Mouse (Mus musculus) midbrain, embryonic 15.5 days (tissue): ENCODE results near the gene Selenon. TPM values are rescaled to one million over a fixed set of nuclear protein-coding genes. Genes with fewer than 3 reads are reported as not detected.

Experiments used
- ATAC-seq: fragments of 200-750 bp; cut with Nextera tagmentation; replicated peaks from 2 replicates; pipeline ENCODE4 v1.8.0; 2017; ENCODE audit warnings: moderate TSS enrichment
- H3K27ac ChIP-seq: fragments of 300-500 bp; sonication (generic); 2 replicates; pipeline ENCODE4 v1.5.1; 2015; ENCODE audit warnings: mild to moderate bottlenecking, inconsistent platforms
- H3K27me3 ChIP-seq: fragments of 300-500 bp; sonication (generic); replicated peaks from 2 replicates; pipeline ENCODE4 v1.6.1; 2015; ENCODE audit warnings: inconsistent platforms
- H3K36me3 ChIP-seq: fragments of 300-500 bp; sonication (generic); replicated peaks from 2 replicates; pipeline ENCODE4 v1.6.1; 2015; ENCODE audit warnings: inconsistent platforms
- H3K4me1 ChIP-seq: fragments of 300-500 bp; sonication (generic); 2 replicates; pipeline ENCODE4 v1.6.1; 2015; ENCODE audit warnings: inconsistent platforms
- H3K4me2 ChIP-seq: fragments of 300-500 bp; sonication (generic); 2 replicates; pipeline ENCODE4 v1.6.1; 2015; ENCODE audit warnings: inconsistent platforms, mild to moderate bottlenecking, moderate library complexity
- H3K4me3 ChIP-seq: fragments of 300-500 bp; sonication (generic); 2 replicates; pipeline ENCODE4 v1.5.1; 2015; ENCODE audit warnings: mild to moderate bottlenecking, inconsistent platforms
- H3K9ac ChIP-seq: fragments of 300-500 bp; sonication (generic); 2 replicates; pipeline ENCODE4 v1.6.1; 2015; ENCODE audit warnings: mild to moderate bottlenecking, inconsistent platforms
- H3K9me3 ChIP-seq: fragments of 300-500 bp; sonication (generic); 2 replicates; pipeline ENCODE4 v1.6.1; 2016; ENCODE audit warnings: inconsistent platforms
- WGBS: fragments of 180-500 bp; shearing (Covaris S2); methylation state at CpG from one replicate; pipeline ENCODE4 v1.1.7; 2015; ENCODE audit warnings: mixed read lengths; 5-methylcytosine and 5-hydroxymethylcytosine counted together
- polyA plus RNA-seq: library from polyadenylated mRNA; unstranded; fragments of >200 nt; fragmentation: Nextera tagmentation; extraction: Ambion mirVana; gene quantifications from 2 replicates; pipeline ENCODE4 v1.2.1, GENCODE M21; 2015

Gene Selenon
- polyA plus RNA-seq, 1 experiment from 2014 or later, result 28.3 TPM

- no peak for ATAC-seq
- Histone ChIP-seq H3K27me3 (no peaks in the 10 kb centered on the region), H3K4me1 (peaks cover 11% of the 10 kb centered on the region; the same call in 1 of the 2 replicates), H3K36me3 (no peaks in the 10 kb centered on the region), H3K9ac (no peak overlapping the region), H3K4me3 (no peak overlapping the region), H3K4me2 (no peak overlapping the region), H3K27ac (peak overlapping the region; percentile 17; the same call in 1 of the 2 replicates), H3K9me3 (no peaks in the 10 kb centered on the region)
- 76% methylated on average over 24 of the region's 24 CpGs for WGBS
Observed at GRCm38 (mm10) chr4:134572449-134573300, 20.7 kb upstream of the Selenon start.

- WGBS, result 67% methylated on average over 14 of the region's 14 CpGs
- Histone ChIP-seq H3K36me3 (no peaks in the 10 kb centered on the region), H3K9ac (no peak overlapping the region), H3K4me1 (peaks cover 10% of the 10 kb centered on the region; the same call in 1 of the 2 replicates), H3K27me3 (no peaks in the 10 kb centered on the region), H3K4me3 (no peak overlapping the region), H3K27ac (0 out of 2 replicates have a peak overlapping the region, but pooled peaks have one; percentile 3), H3K4me2 (no peak overlapping the region), H3K9me3 (no peaks in the 10 kb centered on the region)
- no peak for ATAC-seq
Observed at GRCm38 (mm10) chr4:134570704-134571451, 18.9 kb upstream of the Selenon start.

GRCm38 (mm10) chr4:134569831-134570230 lies 17.9 kb upstream of the Selenon start:
- Histone ChIP-seq H3K27ac (no peak overlapping the region), H3K36me3 (no peaks in the 10 kb centered on the region), H3K9me3 (no peaks in the 10 kb centered on the region), H3K27me3 (no peaks in the 10 kb centered on the region), H3K9ac (no peak overlapping the region), H3K4me2 (no peak overlapping the region), H3K4me1 (peaks cover 5% of the 10 kb centered on the region; the same call in 1 of the 2 replicates), H3K4me3 (no peak overlapping the region)
- ATAC-seq, result no peak
- 85% methylated on average over 8 of the region's 8 CpGs for WGBS

- H3K4me2 ChIP-seq, result no peak overlapping the region
- H3K9me3 ChIP-seq, result no peaks in the 10 kb centered on the region
- no peak overlapping the region for H3K9ac ChIP-seq
- H3K27me3 ChIP-seq, result no peaks in the 10 kb centered on the region
- no peak for ATAC-seq
- peaks cover 5% of the 10 kb centered on the region; the same call in 1 of the 2 replicates for H3K4me1 ChIP-seq
- H3K36me3 ChIP-seq, result no peaks in the 10 kb centered on the region
- 75% methylated on average over 6 of the region's 6 CpGs for WGBS
- no peak overlapping the region for H3K27ac ChIP-seq
- H3K4me3 ChIP-seq, result no peak overlapping the region
Observed at GRCm38 (mm10) chr4:134569205-134569604, 17.2 kb upstream of the Selenon start.

GRCm38 (mm10) chr4:134567377-134568226 lies 15.6 kb upstream of the Selenon start:
- Histone ChIP-seq H3K27me3 (no peaks in the 10 kb centered on the region), H3K9ac (no peak overlapping the region), H3K4me2 (no peak overlapping the region), H3K4me3 (no peak overlapping the region), H3K27ac (peak overlapping the region; percentile 49), H3K4me1 (peaks cover 5% of the 10 kb centered on the region; the same call in 1 of the 2 replicates), H3K36me3 (no peaks in the 10 kb centered on the region), H3K9me3 (no peaks in the 10 kb centered on the region)
- 21% methylated on average over 19 of the region's 19 CpGs for WGBS
- ATAC-seq, result peak; percentile 73

- H3K27me3 ChIP-seq, result no peaks in the 10 kb centered on the region
- no peaks in the 10 kb centered on the region for H3K9me3 ChIP-seq
- ATAC-seq, result no peak
- no peak overlapping the region for H3K27ac ChIP-seq
- WGBS, result 83% methylated on average over 6 of the region's 6 CpGs
- H3K4me3 ChIP-seq, result no peak overlapping the region
- H3K4me1 ChIP-seq, result no peaks in the 10 kb centered on the region; the same call in 1 of the 2 replicates
- H3K4me2 ChIP-seq, result no peak overlapping the region
- H3K9ac ChIP-seq, result no peak overlapping the region
- H3K36me3 ChIP-seq, result no peaks in the 10 kb centered on the region
Observed at GRCm38 (mm10) chr4:134564093-134564492, 12.1 kb upstream of the Selenon start.

GRCm38 (mm10) chr4:134563624-134564023 lies 11.7 kb upstream of the Selenon start:
- no peak for ATAC-seq
- Histone ChIP-seq H3K4me3 (no peak overlapping the region), H3K9me3 (no peaks in the 10 kb centered on the region), H3K4me1 (peaks cover under 1% of the 10 kb centered on the region), H3K4me2 (no peak overlapping the region), H3K9ac (no peak overlapping the region), H3K27me3 (no peaks in the 10 kb centered on the region), H3K36me3 (no peaks in the 10 kb centered on the region), H3K27ac (no peak overlapping the region)
- WGBS, result 90% methylated on average over 16 of the region's 16 CpGs

- H3K27ac ChIP-seq, result no peak overlapping the region
- no peak for ATAC-seq
- H3K27me3 ChIP-seq, result no peaks in the 10 kb centered on the region
- WGBS, result 80% methylated on average over 2 of the region's 2 CpGs
- no peak overlapping the region for H3K4me2 ChIP-seq
- H3K4me1 ChIP-seq, result peaks cover 11% of the 10 kb centered on the region
- H3K9me3 ChIP-seq, result no peaks in the 10 kb centered on the region
- H3K36me3 ChIP-seq, result no peaks in the 10 kb centered on the region
- no peak overlapping the region for H3K9ac ChIP-seq
- no peak overlapping the region for H3K4me3 ChIP-seq
Observed at GRCm38 (mm10) chr4:134562014-134562413, 10.0 kb upstream of the Selenon start.

- ATAC-seq, result no peak
- no peak overlapping the region for H3K27ac ChIP-seq
- WGBS, result 91% methylated on average over 8 of the region's 8 CpGs
- H3K27me3 ChIP-seq, result no peaks in the 10 kb centered on the region
- H3K36me3 ChIP-seq, result no peaks in the 10 kb centered on the region
- H3K4me3 ChIP-seq, result no peak overlapping the region
- H3K4me1 ChIP-seq, result peaks cover 11% of the 10 kb centered on the region
- H3K9ac ChIP-seq, result no peak overlapping the region
- H3K4me2 ChIP-seq, result no peak overlapping the region
- H3K9me3 ChIP-seq, result no peaks in the 10 kb centered on the region
Observed at GRCm38 (mm10) chr4:134560699-134561098, 8.7 kb upstream of the Selenon start.

- Histone ChIP-seq H3K27ac (no peak overlapping the region), H3K4me1 (peaks cover 11% of the 10 kb centered on the region), H3K4me2 (no peak overlapping the region), H3K27me3 (no peaks in the 10 kb centered on the region), H3K9ac (no peak overlapping the region), H3K36me3 (no peaks in the 10 kb centered on the region), H3K4me3 (no peak overlapping the region), H3K9me3 (no peaks in the 10 kb centered on the region)
- WGBS, result 83% methylated on average over 7 of the region's 7 CpGs
- ATAC-seq, result no peak
Observed at GRCm38 (mm10) chr4:134559154-134559553, 7.2 kb upstream of the Selenon start.

- Histone ChIP-seq H3K27ac (no peak overlapping the region), H3K4me3 (no peak overlapping the region), H3K27me3 (no peaks in the 10 kb centered on the region), H3K36me3 (no peaks in the 10 kb centered on the region), H3K4me1 (peaks cover 11% of the 10 kb centered on the region), H3K9me3 (no peaks in the 10 kb centered on the region), H3K4me2 (no peak overlapping the region), H3K9ac (no peak overlapping the region)
- 49% methylated on average over 9 of the region's 9 CpGs for WGBS
- no peak for ATAC-seq
Observed at GRCm38 (mm10) chr4:134558570-134559113, 6.7 kb upstream of the Selenon start.
